Mouse (Mus musculus): ENCODE data around the gene Adh6a. TPM values are rescaled to one million over a fixed set of nuclear protein-coding genes. Genes with fewer than 3 reads are reported as not detected.

Adh6a gene
- polyA plus RNA-seq, 1 experiment, result 76.3 TPM

GRCm38 (mm10) chr3:138341471-138341870 is 28.4 kb downstream of the Adh6a start, which contains the start of gene Adh6b:
Gene Adh6b (plus strand): TSS chr3:138341775.
- Histone ChIP-seq H3K4me3 (ENCODE audit: low read depth, low read length) (no peak within 1 kb of the TSS), H3K27me3 (ENCODE audit: control insufficient read depth, insufficient read depth, low read length) (no peaks in the 10 kb centered on the region), H3K4me1 (ENCODE audit: control insufficient read depth, insufficient read depth, insufficient read length, low read length) (peaks cover 3% of the 10 kb centered on the region; the same call in 1 of the 2 replicates), H3K36me3 (ENCODE audit: control insufficient read depth, insufficient read depth, low read length) (no peaks in the 10 kb centered on the region), H3K27ac (ENCODE audit: insufficient read depth, low read depth, low read length) (no peak within 1 kb of the TSS)
- TF ChIP-seq CTCF (IDR thresholded peaks at IDR 0.05; ENCODE audit: extremely low read depth, insufficient read length, insufficient replicate concordance, low read depth, low read length), result no peak
- no peak for TF ChIP-seq POLR2A (IDR thresholded peaks at IDR 0.05; ENCODE audit: low read depth, low read length)
- WGBS, result 81% methylated on average over 14 of the region's 14 CpGs

GRCm38 (mm10) chr3:138347041-138347440 is 34.0 kb downstream of the Adh6a start:
- TF ChIP-seq CTCF (IDR thresholded peaks at IDR 0.05; ENCODE audit: extremely low read depth, insufficient read length, insufficient replicate concordance, low read depth, low read length) (no peak), POLR2A (IDR thresholded peaks at IDR 0.05; ENCODE audit: low read depth, low read length) (no peak)
- Histone ChIP-seq H3K4me3 (ENCODE audit: low read depth, low read length) (no peak overlapping the region), H3K27ac (ENCODE audit: insufficient read depth, low read depth, low read length) (no peak overlapping the region), H3K27me3 (ENCODE audit: control insufficient read depth, insufficient read depth, low read length) (no peaks in the 10 kb centered on the region), H3K36me3 (ENCODE audit: control insufficient read depth, insufficient read depth, low read length) (no peaks in the 10 kb centered on the region), H3K4me1 (ENCODE audit: control insufficient read depth, insufficient read depth, insufficient read length, low read length) (0 out of 2 replicates have a peak, but pooled peaks cover 2% of the 10 kb centered on the region)
- whole genome bisulfite sequencing, result 63% methylated on average over 3 of the region's 3 CpGs

- no peak overlapping the region for H3K27ac ChIP-seq (ENCODE audit: insufficient read depth, low read depth, low read length)
- H3K4me3 ChIP-seq (ENCODE audit: low read depth, low read length), result no peak overlapping the region
- H3K27me3 ChIP-seq (ENCODE audit: control insufficient read depth, insufficient read depth, low read length), result no peaks in the 10 kb centered on the region
- H3K4me1 ChIP-seq (ENCODE audit: control insufficient read depth, insufficient read depth, insufficient read length, low read length), result 0 out of 2 replicates have a peak, but pooled peaks cover 2% of the 10 kb centered on the region
- 95% methylated on average over 11 of the region's 11 CpGs for WGBS
- H3K36me3 ChIP-seq (ENCODE audit: control insufficient read depth, insufficient read depth, low read length), result no peaks in the 10 kb centered on the region
- TF ChIP-seq CTCF (IDR thresholded peaks at IDR 0.05; ENCODE audit: extremely low read depth, insufficient read length, insufficient replicate concordance, low read depth, low read length), result no peak
- TF ChIP-seq POLR2A (IDR thresholded peaks at IDR 0.05; ENCODE audit: low read depth, low read length), result no peak
Measured at GRCm38 (mm10) chr3:138352012-138352809, 39.1 kb downstream of the Adh6a start.

- H3K36me3 ChIP-seq (ENCODE audit: control insufficient read depth, insufficient read depth, low read length), result no peaks in the 10 kb centered on the region
- no peaks in the 10 kb centered on the region for H3K4me1 ChIP-seq (ENCODE audit: control insufficient read depth, insufficient read depth, insufficient read length, low read length)
- H3K27me3 ChIP-seq (ENCODE audit: control insufficient read depth, insufficient read depth, low read length), result no peaks in the 10 kb centered on the region
- 81% methylated on average over 7 of the region's 7 CpGs for WGBS
- no peak overlapping the region for H3K27ac ChIP-seq (ENCODE audit: insufficient read depth, low read depth, low read length)
- TF ChIP-seq POLR2A (IDR thresholded peaks at IDR 0.05; ENCODE audit: low read depth, low read length), result no peak
- no peak for TF ChIP-seq CTCF (IDR thresholded peaks at IDR 0.05; ENCODE audit: extremely low read depth, insufficient read length, insufficient replicate concordance, low read depth, low read length)
- H3K4me3 ChIP-seq (ENCODE audit: low read depth, low read length), result no peak overlapping the region
Measured at GRCm38 (mm10) chr3:138358856-138359255, 45.8 kb downstream of the Adh6a start.

- H3K27ac ChIP-seq (ENCODE audit: insufficient read depth, low read depth, low read length), result no peak overlapping the region
- 35% methylated on average over 4 of the region's 4 CpGs for WGBS
Measured at GRCm38 (mm10) chr3:138360721-138361120, 47.6 kb downstream of the Adh6a start.

GRCm38 (mm10) chr3:138362920-138363319 is 49.8 kb downstream of the Adh6a start:
- WGBS, result 85% methylated on average over 2 of the region's 2 CpGs
- TF ChIP-seq POLR2A (IDR thresholded peaks at IDR 0.05; ENCODE audit: low read depth, low read length) (no peak), CTCF (IDR thresholded peaks at IDR 0.05; ENCODE audit: extremely low read depth, insufficient read length, insufficient replicate concordance, low read depth, low read length) (no peak)
- Histone ChIP-seq H3K27me3 (ENCODE audit: control insufficient read depth, insufficient read depth, low read length) (no peaks in the 10 kb centered on the region), H3K36me3 (ENCODE audit: control insufficient read depth, insufficient read depth, low read length) (no peaks in the 10 kb centered on the region), H3K4me1 (ENCODE audit: control insufficient read depth, insufficient read depth, insufficient read length, low read length) (no peaks in the 10 kb centered on the region), H3K4me3 (ENCODE audit: low read depth, low read length) (no peak overlapping the region), H3K27ac (ENCODE audit: insufficient read depth, low read depth, low read length) (no peak overlapping the region)

More at GRCm38 (mm10) chr3:138360721-138361120, 47.6 kb downstream of the Adh6a start:
- TF ChIP-seq POLR2A (IDR thresholded peaks at IDR 0.05; ENCODE audit: low read depth, low read length) (no peak), CTCF (IDR thresholded peaks at IDR 0.05; ENCODE audit: extremely low read depth, insufficient read length, insufficient replicate concordance, low read depth, low read length) (no peak)
- Histone ChIP-seq H3K4me3 (ENCODE audit: low read depth, low read length) (no peak overlapping the region), H3K4me1 (ENCODE audit: control insufficient read depth, insufficient read depth, insufficient read length, low read length) (no peaks in the 10 kb centered on the region), H3K27me3 (ENCODE audit: control insufficient read depth, insufficient read depth, low read length) (no peaks in the 10 kb centered on the region), H3K36me3 (ENCODE audit: control insufficient read depth, insufficient read depth, low read length) (no peaks in the 10 kb centered on the region)

GRCm38 (mm10) chr3:138366181-138366580 is 53.1 kb downstream of the Adh6a start:
- Histone ChIP-seq H3K27ac (ENCODE audit: insufficient read depth, low read depth, low read length) (no peak overlapping the region), H3K27me3 (ENCODE audit: control insufficient read depth, insufficient read depth, low read length) (no peaks in the 10 kb centered on the region)
- TF ChIP-seq POLR2A (IDR thresholded peaks at IDR 0.05; ENCODE audit: low read depth, low read length), result no peak
- TF ChIP-seq CTCF (IDR thresholded peaks at IDR 0.05; ENCODE audit: extremely low read depth, insufficient read length, insufficient replicate concordance, low read depth, low read length), result no peak

More at GRCm38 (mm10) chr3:138366181-138366580, 53.1 kb downstream of the Adh6a start:
- H3K4me1 ChIP-seq (ENCODE audit: control insufficient read depth, insufficient read depth, insufficient read length, low read length), result no peaks in the 10 kb centered on the region
- H3K4me3 ChIP-seq (ENCODE audit: low read depth, low read length), result no peak overlapping the region
- no peaks in the 10 kb centered on the region for H3K36me3 ChIP-seq (ENCODE audit: control insufficient read depth, insufficient read depth, low read length)
- 89% methylated on average over 2 of the region's 2 CpGs for WGBS

All from small intestine, adult 2 months (tissue).